Mouse (Mus musculus) thymus, postnatal 14 days (tissue): Measurements from ENCODE around the gene Cd300lg.

Experiments
- DNase-seq: peaks from one replicate; pipeline ENCODE4 v3.0.0; 2021

Cd300lg gene

DNA sequence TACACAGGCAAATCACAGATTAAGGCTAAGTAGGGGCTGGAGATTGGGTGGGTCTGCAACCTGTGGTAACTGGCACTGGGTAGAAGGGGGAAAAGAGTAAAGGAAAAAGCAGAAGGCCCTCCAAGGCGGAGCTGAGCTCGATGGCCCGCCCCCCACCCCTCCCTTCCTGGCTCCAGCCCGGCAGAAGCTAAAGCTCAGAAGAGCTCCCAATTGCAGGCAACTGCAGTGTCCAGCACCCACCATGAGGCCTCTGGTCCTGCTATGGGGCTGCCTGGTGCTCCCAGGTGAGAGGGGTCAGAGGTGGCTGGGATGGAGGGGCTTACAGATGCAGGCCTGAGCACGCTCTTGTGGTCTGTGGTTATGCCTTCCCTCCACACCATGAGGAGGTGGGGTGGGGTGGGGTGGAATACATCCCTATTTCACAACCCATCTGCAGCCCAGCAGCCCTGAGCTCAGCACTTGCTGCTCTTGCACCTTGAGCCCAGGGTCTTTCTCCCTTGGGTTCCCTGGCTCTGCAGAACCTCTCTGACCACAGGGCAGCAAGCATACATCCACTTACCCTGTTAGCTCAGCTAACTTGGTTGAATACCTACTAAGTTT lies at the start of gene Cd300lg:
TSS of gene Cd300lg (plus strand) at position 160 of the 600 bp plus-strand sequence.
- no peak for DNase-seq

DNA sequence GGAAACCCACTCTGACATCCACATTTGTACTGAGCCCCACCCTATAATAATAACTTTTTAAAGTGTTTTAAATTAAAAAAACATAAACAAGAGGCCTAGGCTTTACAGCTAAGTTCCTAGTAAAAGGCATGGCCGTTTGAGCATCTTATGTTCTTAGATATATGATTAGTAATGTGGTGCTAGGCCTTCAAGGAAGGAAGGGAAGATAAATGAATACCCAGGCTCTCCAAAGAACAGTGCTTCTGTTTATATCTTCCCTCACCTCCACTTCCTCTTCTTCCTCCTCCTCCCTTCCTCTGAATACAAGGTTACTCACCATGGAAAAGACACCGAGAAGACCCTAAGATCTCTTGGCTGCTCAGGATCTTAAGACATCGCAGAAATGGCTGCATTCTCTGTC lies 49.5 kb upstream of the Cd300lg start:
- no peak for DNase-seq

GRCm38 (mm10) chr11:101992411-101992810 lies 48.9 kb upstream of the Cd300lg start:
- DNase-seq: no peak

- no peak for DNase-seq
Measured at GRCm38 (mm10) chr11:101994100-101994499, 47.2 kb upstream of the Cd300lg start.

DNA sequence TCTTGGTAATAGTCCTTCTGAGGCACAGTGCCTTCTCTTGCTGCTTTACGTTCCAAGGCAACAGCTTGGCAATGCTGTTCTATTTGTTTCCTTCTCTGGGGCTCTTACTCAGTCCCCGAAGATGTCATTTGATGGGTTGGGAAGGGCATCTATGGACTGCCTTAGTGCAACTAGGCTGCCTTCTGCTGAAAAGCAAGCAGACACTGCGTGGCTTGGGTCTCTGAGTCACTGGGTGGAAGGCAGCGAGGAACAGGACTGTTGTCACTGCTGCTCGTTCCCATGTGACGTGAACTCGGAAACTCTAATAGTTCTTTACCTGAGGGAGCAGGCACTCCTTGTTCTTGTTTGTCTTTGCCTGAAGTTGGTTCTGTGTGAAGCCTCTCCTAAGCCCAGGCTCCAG lies 45.4 kb upstream of the Cd300lg start:
- DNase-seq: no peak

- no peak for DNase-seq
Measured at GRCm38 (mm10) chr11:101998258-101998657, 43.1 kb upstream of the Cd300lg start.

- no peak for DNase-seq
Measured at GRCm38 (mm10) chr11:101999466-101999865, 41.8 kb upstream of the Cd300lg start.

DNA sequence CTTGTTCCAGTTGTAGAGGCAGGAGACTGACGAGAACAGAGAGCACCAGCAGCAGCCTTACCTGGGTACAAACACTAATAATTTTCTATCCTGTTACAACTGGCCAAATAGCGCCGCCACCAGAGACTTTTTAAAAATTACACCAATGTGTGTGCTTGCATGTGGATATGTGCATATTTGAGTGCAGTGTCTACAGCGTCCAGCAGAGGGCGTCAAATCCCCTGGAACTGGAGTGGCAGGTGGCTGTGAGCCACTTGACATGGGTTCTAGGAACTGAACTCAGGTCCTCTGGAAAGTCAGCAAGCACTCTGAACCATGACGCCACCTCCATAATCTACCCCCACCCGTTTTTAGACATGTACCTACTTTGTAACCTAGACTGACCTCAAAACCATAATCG lies 37.1 kb upstream of the Cd300lg start:
- no peak for DNase-seq

DNA sequence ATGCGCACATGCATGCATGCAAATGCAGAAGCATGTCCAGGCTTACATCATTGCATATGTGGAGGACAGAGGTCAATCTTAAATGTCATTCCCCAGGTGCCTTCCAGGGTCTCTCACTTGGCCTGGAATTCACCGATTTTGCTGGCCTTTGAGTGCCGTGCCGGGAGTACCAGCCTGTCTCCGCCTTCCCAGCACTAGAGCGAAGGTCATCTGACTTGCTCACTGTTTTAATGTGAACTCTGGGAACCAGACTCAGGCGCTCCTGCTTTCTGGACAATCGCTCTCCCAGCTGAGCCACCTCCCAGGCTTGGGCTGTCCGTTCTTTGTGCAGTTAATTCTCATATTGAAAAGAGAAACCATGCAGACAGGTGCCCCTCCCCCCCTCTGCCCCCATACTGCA lies 35.0 kb upstream of the Cd300lg start:
- no peak for DNase-seq

GRCm38 (mm10) chr11:102006688-102007087 lies 34.6 kb upstream of the Cd300lg start:
- DNase-seq: no peak

GRCm38 (mm10) chr11:102008372-102008771 lies 32.9 kb upstream of the Cd300lg start:
- DNase-seq: no peak

GRCm38 (mm10) chr11:102008954-102009637 lies 32.2 kb upstream of the Cd300lg start:
- DNase-seq: no peak

DNA sequence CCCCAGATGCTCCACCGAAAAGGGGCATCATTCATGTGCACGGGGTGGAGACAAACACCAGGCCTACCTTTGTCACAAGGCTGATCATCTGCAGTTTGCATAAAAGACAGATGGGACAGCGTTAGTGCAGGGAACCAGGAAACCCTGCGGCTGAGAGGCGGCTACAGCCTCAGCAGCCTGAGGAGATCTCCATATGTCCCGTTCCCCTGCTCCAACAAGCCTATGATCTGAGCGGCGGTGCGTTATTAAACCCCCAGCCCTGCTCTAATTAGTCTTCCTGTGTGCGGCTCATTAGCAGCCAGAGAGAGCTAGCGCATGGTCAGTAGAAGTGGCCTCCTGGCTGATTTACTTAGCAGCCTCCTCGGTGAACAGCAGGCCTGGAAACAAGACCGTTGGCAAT lies 31.2 kb upstream of the Cd300lg start:
- DNase-seq: no peak

- no peak for DNase-seq
Measured at GRCm38 (mm10) chr11:102011510-102011909, 29.8 kb upstream of the Cd300lg start.

DNA sequence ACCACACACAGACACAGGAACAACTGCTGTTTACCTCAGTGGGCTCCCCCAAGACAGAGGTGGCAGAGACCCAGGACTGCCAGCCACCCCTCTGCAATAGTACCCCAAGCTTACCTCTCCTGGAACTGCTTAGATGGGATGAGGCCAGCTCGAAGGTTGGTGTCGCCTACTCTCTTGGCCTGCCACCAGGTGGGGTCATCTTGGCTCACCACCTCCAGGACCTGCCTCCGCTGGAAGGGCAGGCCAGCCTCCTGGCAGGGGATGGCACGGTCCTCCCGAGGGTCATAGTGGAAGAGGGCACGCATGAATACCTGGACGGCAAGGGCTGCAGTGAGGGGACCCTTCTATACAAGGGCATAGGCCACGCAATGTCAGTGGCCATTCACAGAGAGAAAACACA lies 28.1 kb upstream of the Cd300lg start:
- no peak for DNase-seq

- DNase-seq: no peak
Measured at GRCm38 (mm10) chr11:102015472-102015871, 25.8 kb upstream of the Cd300lg start.

DNA sequence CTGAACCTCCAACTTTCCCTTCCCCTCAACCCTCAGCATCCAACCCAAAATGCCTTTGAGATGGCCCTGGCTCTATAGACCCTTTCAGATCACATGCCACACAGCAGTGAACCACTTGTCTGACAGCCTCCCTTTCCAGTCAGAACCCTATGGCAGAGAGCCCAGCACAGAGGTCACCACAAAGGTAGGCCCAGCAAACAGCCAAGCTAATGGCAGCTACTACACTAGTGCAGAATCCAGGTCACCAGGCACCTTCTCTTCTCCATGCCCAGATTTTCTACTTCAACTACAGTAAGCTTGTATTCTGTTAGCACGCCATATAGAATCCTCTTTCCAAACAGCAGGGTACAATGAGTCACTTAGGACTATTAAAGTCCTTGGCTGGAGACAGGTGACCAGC lies 25.2 kb upstream of the Cd300lg start:
- no peak for DNase-seq

GRCm38 (mm10) chr11:102019736-102020135 lies 21.6 kb upstream of the Cd300lg start:
- no peak for DNase-seq

GRCm38 (mm10) chr11:102021196-102021595 lies 20.1 kb upstream of the Cd300lg start:
- no peak for DNase-seq

GRCm38 (mm10) chr11:102023406-102023805 lies 17.9 kb upstream of the Cd300lg start:
- no peak for DNase-seq

- DNase-seq: no peak
Measured at GRCm38 (mm10) chr11:102024084-102024758, 17.1 kb upstream of the Cd300lg start.

DNA sequence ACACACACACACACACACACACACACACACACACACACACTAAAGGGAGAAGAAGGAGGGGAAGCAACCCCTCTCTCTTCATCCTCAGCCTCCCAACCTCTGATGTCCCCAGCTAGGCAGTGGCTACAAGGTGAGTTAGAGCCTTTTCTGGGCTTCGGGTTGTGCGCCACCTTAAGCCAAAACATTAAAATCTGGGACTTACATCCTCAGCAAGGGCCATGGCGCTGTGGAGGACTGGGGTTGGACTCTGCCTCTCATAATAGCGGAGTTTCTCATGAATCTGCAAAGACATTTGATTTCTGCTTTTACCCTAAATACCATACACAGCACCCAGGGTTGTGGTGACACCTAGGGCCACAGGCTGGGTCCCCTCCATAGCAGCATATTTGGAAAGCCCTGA lies 16.4 kb upstream of the Cd300lg start:
- DNase-seq: no peak

DNA sequence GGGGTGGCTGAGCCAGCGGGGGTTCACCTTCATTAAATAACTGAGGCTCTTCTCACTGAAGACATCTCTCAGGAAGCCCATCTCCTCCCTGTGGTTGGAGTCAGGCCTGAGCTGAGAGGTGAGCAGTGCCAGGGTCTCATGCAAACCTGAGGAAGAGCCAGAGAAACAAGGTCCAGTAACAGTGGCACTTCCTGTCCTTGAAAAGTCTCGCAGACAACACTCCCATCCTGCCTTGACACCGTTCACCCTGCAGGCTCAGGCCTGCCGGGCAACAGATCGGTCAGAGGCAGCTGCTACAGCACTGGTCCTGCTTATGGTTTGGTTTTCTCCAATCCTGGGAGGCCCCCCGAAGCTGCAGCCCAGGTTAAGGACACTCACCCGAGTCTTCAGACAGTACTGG lies 16.0 kb upstream of the Cd300lg start:
- no peak for DNase-seq

DNA sequence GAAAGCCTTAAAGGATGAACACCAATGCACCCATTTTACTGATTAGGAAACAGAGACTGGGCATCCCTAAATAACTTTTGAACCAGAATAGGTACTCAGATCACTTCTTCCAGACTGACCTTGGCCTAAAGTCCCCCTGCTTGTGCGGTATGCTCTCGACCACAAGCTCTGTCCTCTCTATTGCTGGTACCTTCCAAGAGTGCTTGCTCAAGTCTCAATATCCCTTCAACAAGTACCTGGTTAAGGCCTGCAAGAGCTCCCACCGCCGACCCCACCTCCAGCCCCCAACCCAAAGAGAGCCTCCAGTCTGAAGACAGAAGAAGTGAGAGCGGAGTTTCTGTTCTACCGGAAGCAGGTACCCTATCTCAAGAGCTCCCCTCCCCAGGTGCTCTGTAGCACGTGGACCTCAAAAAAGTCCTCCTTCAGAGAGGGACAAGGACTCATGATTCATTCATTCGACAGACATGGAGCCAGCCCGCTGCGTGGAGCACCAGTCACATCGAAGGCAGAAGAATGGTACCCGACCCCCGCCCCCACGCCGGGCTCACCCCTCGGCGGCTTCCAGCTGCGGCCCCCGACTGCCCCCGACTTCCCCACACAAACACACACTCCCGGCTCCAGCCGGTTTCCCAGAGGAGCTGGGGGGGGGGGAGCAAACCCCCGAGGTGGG lies 15.2 kb upstream of the Cd300lg start:
- DNase-seq: no peak
